Mouse (Mus musculus): Measurements from ENCODE around the gene P2rx7.
A peak's percentile ranks its signal among the peaks of the same experiment; 100 is the strongest.

Gene P2rx7

DNA sequence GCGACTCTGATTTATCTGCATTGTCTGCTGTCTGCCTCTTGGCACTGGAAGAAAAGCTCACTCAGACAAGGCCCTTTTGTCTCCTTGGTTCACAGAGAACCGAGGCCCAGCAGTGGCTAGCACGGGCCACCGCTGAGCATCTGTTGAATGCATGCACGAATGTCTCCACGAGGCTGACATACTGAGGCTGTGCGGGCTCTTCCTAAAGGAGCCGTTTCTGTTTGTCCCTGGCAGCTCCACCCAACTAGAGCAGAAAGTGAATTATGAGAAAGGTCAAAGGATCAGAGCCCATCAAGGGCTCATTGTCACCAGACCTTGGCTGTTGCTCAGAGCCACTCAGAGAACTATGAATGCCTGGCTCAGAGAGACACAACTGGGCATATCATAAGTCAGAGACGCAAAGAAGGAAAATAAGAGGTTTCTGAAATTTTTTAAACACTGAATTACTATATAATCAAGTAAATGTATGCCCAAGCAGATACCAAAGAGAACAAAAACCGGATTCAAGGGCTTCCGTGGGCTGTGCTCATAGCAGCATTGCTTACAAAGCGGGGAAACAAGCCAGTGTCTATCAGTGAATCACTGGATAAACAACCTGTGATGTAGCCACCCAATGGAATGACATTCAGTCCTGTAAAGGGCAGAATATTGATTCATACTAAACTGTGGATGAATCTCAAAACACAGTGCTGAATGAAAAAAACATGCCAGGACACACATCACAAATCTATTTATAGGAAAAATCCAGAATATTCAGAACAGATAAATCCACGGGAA is 49.9 kb downstream of the P2rx7 start:
- DNase-seq (ENCODE audit: low spot score in 2 of 2), result no peak

GRCm38 (mm10) chr5:122695516-122695915 is 51.8 kb downstream of the P2rx7 start:
- no peak for DNase-seq (ENCODE audit: low spot score in 2 of 2)

GRCm38 (mm10) chr5:122698041-122698700 is 54.5 kb downstream of the P2rx7 start:
- DNase-seq (ENCODE audit: low spot score in 2 of 2), result no peak

- DNase-seq (ENCODE audit: low spot score in 2 of 2), result no peak
Observed at GRCm38 (mm10) chr5:122698701-122699060, 55.0 kb downstream of the P2rx7 start.

DNA sequence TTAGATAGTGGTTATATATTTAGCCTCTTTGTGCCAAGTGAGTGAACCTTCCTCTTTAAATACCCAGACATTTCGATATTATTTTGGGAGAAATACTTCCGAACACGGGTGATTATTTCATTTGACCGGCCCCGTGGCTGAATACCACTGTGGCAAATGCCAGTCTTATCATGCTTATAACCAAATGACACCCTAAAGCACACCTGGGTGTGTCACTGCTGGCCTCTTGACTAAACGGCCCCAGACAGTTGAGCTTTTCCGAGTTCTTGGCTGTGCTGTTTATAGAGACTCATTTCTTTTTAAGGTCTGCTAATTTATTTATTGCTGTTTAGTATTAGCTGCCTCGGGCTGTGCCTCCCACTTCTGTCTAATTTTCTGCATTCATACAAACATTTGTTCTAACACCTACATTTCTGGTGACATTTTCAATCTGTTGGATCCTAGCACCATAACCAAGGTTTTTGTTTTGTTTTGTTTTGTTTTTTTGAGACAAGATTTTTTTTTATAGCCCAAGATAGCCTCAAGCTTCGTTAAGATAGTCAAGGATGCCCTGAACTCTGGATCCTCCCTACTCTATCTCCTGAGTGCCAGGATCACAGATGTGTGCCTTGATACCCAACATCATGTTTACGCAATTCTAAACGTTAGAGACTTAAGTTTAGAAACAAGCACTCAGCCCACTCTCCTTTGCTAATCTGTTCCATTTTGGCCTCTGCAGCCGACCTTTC is 56.6 kb downstream of the P2rx7 start:
- no peak for DNase-seq (ENCODE audit: low spot score in 2 of 2)

DNA sequence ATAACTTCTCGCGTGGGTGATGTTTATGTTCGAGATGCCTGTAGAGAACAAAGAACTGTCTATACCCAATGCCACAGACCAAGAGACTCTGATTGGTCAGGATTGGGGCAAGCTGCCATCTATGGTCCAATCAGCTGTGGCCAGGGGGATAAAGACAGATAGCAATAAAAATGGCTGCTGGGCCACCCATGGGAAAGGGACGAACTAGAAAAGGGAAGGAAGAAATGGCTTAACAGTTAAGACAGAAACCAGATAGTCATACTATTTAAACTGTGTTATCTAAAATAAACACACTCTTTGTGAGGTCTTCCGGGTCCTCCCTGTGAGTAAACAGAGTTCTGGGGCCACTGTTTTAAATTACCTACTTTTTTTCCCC is 57.1 kb downstream of the P2rx7 start:
- no peak for DNase-seq (ENCODE audit: low spot score in 2 of 2)

- DNase-seq (ENCODE audit: low spot score in 2 of 2), result peak in 1 of 2 experiments; percentile 25
Observed at GRCm38 (mm10) chr5:122702156-122702555, 58.4 kb downstream of the P2rx7 start.

DNA sequence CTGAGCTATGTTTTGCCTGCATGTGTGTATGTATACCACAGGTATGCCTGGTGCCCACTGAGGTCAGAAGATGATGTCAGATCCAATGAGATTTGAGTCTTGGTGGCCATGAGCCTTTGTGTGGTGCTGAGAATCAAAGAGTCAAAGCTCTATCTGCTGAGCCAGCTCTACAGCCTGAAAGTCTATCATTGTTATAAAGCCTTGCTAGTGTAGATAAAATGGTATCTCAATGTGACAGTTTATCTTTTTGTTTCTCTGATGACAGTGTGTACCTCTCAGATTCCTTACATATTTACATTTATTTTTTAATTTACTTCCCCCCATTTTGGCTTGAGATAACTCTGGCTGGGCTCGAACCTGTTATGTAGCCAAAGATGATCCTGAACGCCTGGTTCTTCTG is 59.9 kb downstream of the P2rx7 start:
- DNase-seq (ENCODE audit: low spot score in 2 of 2), result no peak

GRCm38 (mm10) chr5:122704571-122704970 is 60.9 kb downstream of the P2rx7 start:
- DNase-seq (ENCODE audit: low spot score in 2 of 2), result no peak

DNA sequence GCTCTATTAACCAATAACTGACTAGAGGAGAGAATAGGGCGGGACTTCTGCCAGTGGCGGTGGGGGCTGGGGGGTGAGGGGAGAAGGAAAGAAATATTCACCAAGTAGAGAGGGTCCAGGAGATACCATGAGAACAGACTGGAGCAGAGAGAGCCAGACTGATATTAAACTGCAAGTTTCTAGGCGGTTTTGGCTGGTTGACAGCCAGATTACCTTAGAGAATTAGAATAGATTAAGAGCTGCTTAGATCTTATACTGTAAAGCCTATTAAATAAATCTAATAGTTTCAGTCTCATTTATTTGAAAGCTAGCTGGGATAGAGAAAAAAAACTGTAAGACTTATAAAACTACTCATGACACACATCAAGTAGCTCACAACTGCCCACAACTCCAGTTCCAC is 61.5 kb downstream of the P2rx7 start:
- DNase-seq (ENCODE audit: low spot score in 2 of 2), result no peak

DNA sequence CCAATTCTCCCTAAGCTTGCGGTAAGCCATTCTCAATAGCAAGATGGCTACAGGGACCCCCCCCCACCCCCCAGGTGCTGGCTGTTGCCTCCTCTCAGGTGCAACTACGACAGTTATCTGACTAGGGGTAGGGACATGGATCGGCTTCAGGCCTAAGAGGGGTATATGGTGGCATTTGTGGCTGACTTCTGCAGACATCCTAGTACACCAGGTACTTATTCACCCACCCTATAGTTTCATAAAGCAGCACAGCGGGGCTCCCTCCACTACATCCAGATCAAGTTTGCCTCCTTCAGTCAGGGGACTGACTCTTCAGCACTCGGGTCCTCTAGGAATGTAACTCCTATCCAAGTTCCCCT is 63.2 kb downstream of the P2rx7 start:
- no peak for DNase-seq (ENCODE audit: low spot score in 2 of 2)

DNA sequence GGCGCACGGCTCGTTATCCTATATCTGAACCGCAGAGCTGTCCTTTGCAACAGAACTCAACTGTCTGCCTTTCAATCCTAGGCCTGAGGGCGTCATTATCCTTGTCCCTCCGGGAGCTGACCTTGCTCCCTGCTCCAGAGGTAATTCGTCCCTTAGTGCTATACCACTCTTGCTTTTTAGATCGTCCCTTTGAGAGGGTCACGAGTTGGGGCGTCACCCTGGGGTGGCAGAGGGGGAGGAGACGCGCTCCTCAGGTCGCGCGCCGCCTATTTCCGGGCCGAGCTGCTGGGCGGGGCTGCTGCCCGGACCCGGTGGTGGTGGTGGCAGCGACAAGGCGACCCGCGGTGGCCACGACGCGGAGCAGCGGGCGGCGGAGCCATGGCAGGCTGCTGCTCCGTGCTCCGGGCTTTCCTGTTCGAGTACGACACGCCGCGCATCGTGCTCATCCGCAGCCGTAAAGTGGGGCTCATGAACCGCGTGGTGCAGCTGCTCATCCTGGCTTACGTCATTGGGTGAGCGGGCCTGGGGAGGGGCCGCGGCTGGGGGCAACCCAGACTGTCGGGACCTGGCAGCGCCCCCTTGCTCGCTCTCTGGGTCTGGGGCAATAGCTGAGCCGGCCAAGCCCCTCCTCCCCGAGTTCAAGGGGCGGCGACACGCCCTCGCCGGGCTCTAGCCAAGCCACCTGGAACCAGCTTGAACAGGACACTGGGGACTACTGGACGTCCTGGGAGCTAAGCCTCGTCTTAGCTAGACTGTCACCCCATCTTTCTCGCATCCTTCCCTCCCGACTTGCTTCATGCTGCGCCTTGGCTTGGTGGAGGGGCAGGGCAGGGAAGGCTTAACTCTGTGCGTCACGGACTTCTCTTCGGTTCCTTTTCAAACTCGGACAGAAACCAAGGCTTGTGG is 63.8 kb downstream of the P2rx7 start, which contains the start of gene P2rx4:
P2rx4 (plus strand) TSS at position 269 of the 906 bp plus-strand sequence.
- DNase-seq (ENCODE audit: low spot score in 2 of 2), result peak; percentile 65 to 70

DNA sequence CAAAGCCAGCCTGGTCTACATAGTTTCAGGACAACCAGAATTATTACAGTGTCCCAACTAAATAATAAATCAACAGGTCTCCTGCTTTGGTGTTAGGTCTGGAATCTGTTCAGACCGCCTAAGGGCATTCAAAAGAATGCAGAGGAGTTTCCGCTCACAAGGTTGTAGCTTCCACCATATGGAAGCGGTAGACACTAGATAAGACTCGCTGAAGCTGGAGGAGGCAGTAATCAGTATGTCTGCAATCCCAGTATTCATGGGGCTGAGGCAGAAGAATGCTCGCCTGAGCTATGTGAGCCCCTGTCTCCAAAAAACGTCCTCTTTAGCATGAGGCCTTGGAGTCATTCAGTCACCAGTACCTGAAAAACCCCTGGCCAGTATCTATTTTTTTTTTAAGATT is 65.1 kb downstream of the P2rx7 start:
- no peak for DNase-seq (ENCODE audit: low spot score in 2 of 2)

- DNase-seq (ENCODE audit: low spot score in 2 of 2), result no peak
Observed at GRCm38 (mm10) chr5:122715723-122716122, 72.0 kb downstream of the P2rx7 start.

DNA sequence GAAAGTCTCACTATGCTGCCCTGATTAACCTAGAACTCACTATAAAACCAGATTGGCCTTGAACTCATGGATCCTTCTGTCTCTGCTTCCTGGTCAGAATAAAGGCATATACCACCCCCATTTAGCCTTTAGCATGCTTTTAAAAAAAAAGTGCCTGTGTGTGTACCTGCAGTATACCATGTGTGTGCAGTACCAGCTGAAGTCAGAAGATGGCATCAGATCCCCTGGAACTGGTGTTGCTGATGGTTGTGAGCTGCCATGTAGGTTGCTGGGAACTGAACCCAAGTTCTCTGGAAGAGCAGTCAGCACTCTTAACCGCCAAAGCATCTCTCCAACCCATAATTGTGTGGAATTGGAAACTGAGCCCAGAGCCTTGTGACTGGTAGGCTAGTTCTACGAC is 73.1 kb downstream of the P2rx7 start:
- DNase-seq (ENCODE audit: low spot score in 2 of 2), result no peak

DNA sequence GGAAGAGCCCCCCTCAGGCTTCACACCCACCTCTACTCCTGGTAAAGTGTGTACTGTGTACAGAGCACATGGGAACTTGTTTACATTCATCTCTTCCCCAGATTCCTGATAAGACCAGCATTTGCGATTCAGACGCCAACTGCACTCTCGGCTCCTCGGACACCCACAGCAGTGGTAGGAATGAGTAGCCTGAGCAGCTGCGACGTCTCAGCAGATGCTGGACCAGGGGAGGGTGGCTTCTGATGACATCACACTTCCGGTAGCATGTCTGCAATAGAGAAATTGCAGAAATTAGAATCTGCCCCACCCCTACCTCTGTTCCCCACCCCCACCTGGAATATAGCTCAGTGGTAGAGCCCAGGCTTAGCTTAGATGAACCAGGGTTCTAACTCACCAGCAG is 74.7 kb downstream of the P2rx7 start:
- no peak for DNase-seq (ENCODE audit: low spot score in 2 of 2)

DNA sequence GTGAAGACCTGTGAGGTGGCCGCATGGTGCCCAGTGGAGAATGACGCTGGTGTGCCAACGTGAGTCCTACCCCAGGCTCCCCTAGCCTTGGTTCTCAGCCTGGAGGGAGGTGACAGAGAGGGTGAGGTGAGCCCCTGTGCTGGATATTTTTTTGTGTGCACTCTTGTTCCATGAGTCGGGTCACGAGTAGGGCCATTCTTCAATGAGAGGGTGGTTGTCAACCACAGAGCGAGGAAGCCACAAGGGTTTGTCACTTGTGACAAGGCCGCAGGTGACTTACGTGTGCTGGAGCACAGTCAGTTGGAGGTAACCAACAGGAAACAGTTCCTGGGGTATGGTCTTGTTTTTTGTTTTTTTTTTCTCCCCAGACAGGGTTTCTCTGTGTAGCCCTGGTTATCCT is 75.5 kb downstream of the P2rx7 start:
- no peak for DNase-seq (ENCODE audit: low spot score in 2 of 2)

- DNase-seq (ENCODE audit: low spot score in 2 of 2), result no peak
Observed at GRCm38 (mm10) chr5:122725453-122725852, 81.7 kb downstream of the P2rx7 start.

DNA sequence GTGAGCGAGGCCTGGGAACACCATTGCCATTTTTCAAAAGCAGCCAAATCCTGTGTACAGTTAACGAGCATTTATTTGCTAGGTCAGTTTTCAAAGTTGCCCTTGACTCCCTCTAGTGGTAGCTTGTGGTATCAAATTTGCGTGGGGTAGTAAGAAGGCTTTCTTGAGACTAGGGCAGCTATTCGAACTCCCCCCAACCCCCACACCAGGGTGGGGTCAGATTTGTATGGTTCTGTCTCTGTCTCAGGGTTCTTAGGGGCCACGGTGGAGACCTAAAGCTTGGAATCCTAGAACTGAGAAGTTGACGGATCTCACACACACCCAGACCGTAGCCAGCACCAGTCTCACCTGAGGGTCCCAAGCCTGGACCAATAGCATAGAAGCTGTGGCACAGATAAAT is 82.4 kb downstream of the P2rx7 start:
- DNase-seq (ENCODE audit: low spot score in 2 of 2), result peak; percentile 44 to 46

GRCm38 (mm10) chr5:122726595-122726994 is 82.9 kb downstream of the P2rx7 start:
- DNase-seq (ENCODE audit: low spot score in 2 of 2), result no peak

DNA sequence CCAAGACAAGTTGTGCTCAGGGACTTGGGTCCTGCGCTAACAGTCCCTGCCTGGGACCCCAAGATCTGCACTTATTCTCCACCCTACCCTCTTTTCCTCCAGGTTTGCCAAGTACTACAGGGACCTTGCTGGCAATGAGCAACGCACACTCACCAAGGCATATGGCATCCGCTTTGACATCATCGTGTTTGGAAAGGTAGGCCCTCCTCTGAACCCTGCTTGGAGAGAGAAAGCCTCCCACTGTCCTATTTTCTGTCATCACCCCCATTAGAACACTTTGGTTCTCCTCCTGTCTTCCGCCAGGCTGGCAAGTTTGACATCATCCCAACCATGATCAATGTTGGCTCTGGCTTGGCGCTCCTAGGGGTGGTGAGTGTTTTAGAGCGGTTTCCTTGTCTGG is 83.4 kb downstream of the P2rx7 start:
- DNase-seq (ENCODE audit: low spot score in 2 of 2), result no peak

GRCm38 (mm10) chr5:122730776-122731175 is 87.1 kb downstream of the P2rx7 start:
- DNase-seq (ENCODE audit: low spot score in 2 of 2), result no peak

Data from urinary bladder, postnatal 36 days (tissue).